Mouse (Mus musculus): ENCODE results near the gene Fndc3b. TPM values are rescaled to one million over a fixed set of nuclear protein-coding genes. Genes with fewer than 3 reads are reported as not detected.

Gene Fndc3b
- polyA plus RNA-seq, 1 experiment from 2014 or later = 14.9 TPM

DNA sequence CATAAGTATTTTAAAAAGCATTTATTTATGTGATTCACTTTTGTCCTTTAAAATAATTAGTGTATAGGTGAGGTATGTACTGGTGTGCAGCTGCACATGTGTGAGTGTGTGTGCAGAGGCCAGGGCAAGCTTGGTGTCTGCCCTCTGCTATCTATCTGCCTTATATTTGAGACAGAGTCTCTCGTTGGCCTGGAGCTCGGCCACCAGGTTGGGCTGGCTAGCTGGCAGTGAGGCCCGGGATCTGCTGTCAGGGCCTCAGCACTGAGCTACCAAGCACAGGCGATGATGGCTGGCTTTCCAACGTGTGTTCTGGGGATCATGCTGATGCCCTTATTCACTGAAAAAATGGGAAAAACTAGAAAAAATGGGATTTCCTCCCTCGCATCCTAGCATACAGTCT, 216.4 kb downstream of the Fndc3b start:
- Histone ChIP-seq H3K4me2 (ENCODE audit: low read depth, low read length) (no peak overlapping the region), H3K4me3 (ENCODE audit: low read depth, low read length) (no peak overlapping the region), H3K4me1 (ENCODE audit: insufficient read depth) (no peaks in the 10 kb centered on the region), H3K9me3 (ENCODE audit: low read length) (no peaks in the 10 kb centered on the region), H3K36me3 (replicated peaks; ENCODE audit: insufficient read depth, low read length) (peaks cover 57% of the 10 kb centered on the region), H3K27ac (ENCODE audit: low read depth) (no peak overlapping the region), H3K27me3 (ENCODE audit: insufficient read depth, low read length) (no peaks in the 10 kb centered on the region), H3K9ac (replicated peaks) (no peak overlapping the region)
- TF ChIP-seq CTCF (IDR thresholded peaks at IDR 0.05; ENCODE audit: low read depth) (no peak), EP300 (IDR thresholded peaks at IDR 0.05; ENCODE audit: low read depth) (no peak)
- DNase-seq = no peak
- ATAC-seq = no peak
- 77% methylated on average over 6 of the region's 6 CpGs for WGBS (ENCODE audit: insufficient replicate concordance)

- H3K9me3 ChIP-seq (ENCODE audit: low read length) = no peaks in the 10 kb centered on the region
- ATAC-seq = no peak
- H3K4me3 ChIP-seq (ENCODE audit: low read depth, low read length) = no peak overlapping the region
- TF ChIP-seq CTCF (IDR thresholded peaks at IDR 0.05; ENCODE audit: low read depth) = no peak
- no peak for TF ChIP-seq EP300 (IDR thresholded peaks at IDR 0.05; ENCODE audit: low read depth)
- no peak overlapping the region for H3K9ac ChIP-seq (replicated peaks)
- DNase-seq = no peak
- no peak overlapping the region for H3K4me2 ChIP-seq (ENCODE audit: low read depth, low read length)
- H3K27me3 ChIP-seq (ENCODE audit: insufficient read depth, low read length) = no peaks in the 10 kb centered on the region
- 83% methylated on average over 8 of the region's 8 CpGs for WGBS (ENCODE audit: insufficient replicate concordance)
- H3K36me3 ChIP-seq (replicated peaks; ENCODE audit: insufficient read depth, low read length) = peaks cover 59% of the 10 kb centered on the region
- no peaks in the 10 kb centered on the region for H3K4me1 ChIP-seq (ENCODE audit: insufficient read depth)
- H3K27ac ChIP-seq (ENCODE audit: low read depth) = no peak overlapping the region
Observed at GRCm38 (mm10) chr3:27494066-27494465, 217.0 kb downstream of the Fndc3b start.

GRCm38 (mm10) chr3:27491821-27492220, 219.3 kb downstream of the Fndc3b start:
- TF ChIP-seq EP300 (IDR thresholded peaks at IDR 0.05; ENCODE audit: low read depth) (no peak), CTCF (IDR thresholded peaks at IDR 0.05; ENCODE audit: low read depth) (no peak)
- H3K36me3 ChIP-seq (replicated peaks; ENCODE audit: insufficient read depth, low read length) = peaks cover 60% of the 10 kb centered on the region
- H3K27me3 ChIP-seq (ENCODE audit: insufficient read depth, low read length) = no peaks in the 10 kb centered on the region
- H3K9ac ChIP-seq (replicated peaks) = no peak overlapping the region
- no peak for DNase-seq
- H3K9me3 ChIP-seq (ENCODE audit: low read length) = no peaks in the 10 kb centered on the region
- no peak overlapping the region for H3K27ac ChIP-seq (ENCODE audit: low read depth)
- ATAC-seq = no peak
- no peak overlapping the region for H3K4me3 ChIP-seq (ENCODE audit: low read depth, low read length)
- H3K4me1 ChIP-seq (ENCODE audit: insufficient read depth) = no peaks in the 10 kb centered on the region
- no peak overlapping the region for H3K4me2 ChIP-seq (ENCODE audit: low read depth, low read length)
- WGBS (ENCODE audit: insufficient replicate concordance) = 82% methylated on average over 6 of the region's 6 CpGs

DNA sequence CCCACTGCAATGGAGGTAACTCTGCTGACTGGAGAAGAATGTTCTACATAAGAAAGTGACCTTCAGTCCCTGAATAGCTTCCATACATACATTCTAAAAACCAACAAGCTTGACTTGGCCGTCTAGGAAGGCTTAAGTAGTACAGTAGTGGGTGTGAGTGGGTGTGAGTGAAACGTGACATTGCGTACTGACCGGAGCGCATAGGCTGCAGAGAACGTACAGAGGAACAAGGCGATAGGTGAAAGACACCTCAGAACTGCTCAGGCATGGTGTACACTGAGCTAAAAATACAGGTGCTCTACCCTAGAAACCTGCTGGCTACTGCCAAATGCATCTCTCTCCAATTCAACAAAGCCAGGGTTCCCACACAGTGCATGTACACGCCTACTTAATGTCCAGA, 219.7 kb downstream of the Fndc3b start:
- no peak for TF ChIP-seq EP300 (IDR thresholded peaks at IDR 0.05; ENCODE audit: low read depth)
- no peak for TF ChIP-seq CTCF (IDR thresholded peaks at IDR 0.05; ENCODE audit: low read depth)
- H3K27me3 ChIP-seq (ENCODE audit: insufficient read depth, low read length) = no peaks in the 10 kb centered on the region
- H3K9ac ChIP-seq (replicated peaks) = no peak overlapping the region
- peaks cover 57% of the 10 kb centered on the region for H3K36me3 ChIP-seq (replicated peaks; ENCODE audit: insufficient read depth, low read length)
- no peak overlapping the region for H3K27ac ChIP-seq (ENCODE audit: low read depth)
- WGBS (ENCODE audit: insufficient replicate concordance) = 88% methylated on average over 8 of the region's 8 CpGs
- H3K4me2 ChIP-seq (ENCODE audit: low read depth, low read length) = no peak overlapping the region
- no peak for ATAC-seq
- H3K4me3 ChIP-seq (ENCODE audit: low read depth, low read length) = no peak overlapping the region
- DNase-seq = no peak
- H3K9me3 ChIP-seq (ENCODE audit: low read length) = no peaks in the 10 kb centered on the region
- H3K4me1 ChIP-seq (ENCODE audit: insufficient read depth) = no peaks in the 10 kb centered on the region

GRCm38 (mm10) chr3:27490891-27491290, 220.2 kb downstream of the Fndc3b start:
- DNase-seq (no peak), ATAC-seq (peak; percentile 40)
- Histone ChIP-seq H3K4me3 (ENCODE audit: low read depth, low read length) (no peak overlapping the region), H3K36me3 (replicated peaks; ENCODE audit: insufficient read depth, low read length) (peaks cover 55% of the 10 kb centered on the region), H3K9me3 (ENCODE audit: low read length) (no peaks in the 10 kb centered on the region), H3K9ac (replicated peaks) (no peak overlapping the region), H3K4me2 (ENCODE audit: low read depth, low read length) (no peak overlapping the region), H3K4me1 (ENCODE audit: insufficient read depth) (no peaks in the 10 kb centered on the region), H3K27ac (ENCODE audit: low read depth) (no peak overlapping the region), H3K27me3 (ENCODE audit: insufficient read depth, low read length) (no peaks in the 10 kb centered on the region)
- 77% methylated on average over 9 of the region's 9 CpGs for WGBS (ENCODE audit: insufficient replicate concordance)
- no peak for TF ChIP-seq CTCF (IDR thresholded peaks at IDR 0.05; ENCODE audit: low read depth)
- TF ChIP-seq EP300 (IDR thresholded peaks at IDR 0.05; ENCODE audit: low read depth) = no peak

DNA sequence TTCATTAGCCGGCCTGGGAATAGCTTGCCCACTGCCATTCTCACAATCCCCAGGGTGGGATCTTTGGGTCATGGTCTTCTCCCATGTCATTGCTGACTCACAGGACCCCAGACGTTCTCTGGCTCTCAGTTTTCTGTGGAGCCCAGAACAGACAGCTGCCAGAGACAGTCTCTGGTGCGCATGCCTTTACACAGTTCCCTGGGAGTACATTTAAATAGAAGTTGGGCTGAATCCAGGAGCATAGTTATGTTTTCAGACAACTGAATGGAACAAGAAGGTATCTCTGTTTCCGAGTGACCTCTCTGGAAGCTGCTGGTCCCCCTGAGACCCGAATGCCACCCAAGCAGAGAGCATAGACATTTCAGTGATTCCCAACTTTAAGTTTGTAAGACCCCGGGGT, 221.6 kb downstream of the Fndc3b start:
- DNase-seq = no peak
- Histone ChIP-seq H3K9ac (replicated peaks) (no peak overlapping the region), H3K9me3 (ENCODE audit: low read length) (no peaks in the 10 kb centered on the region), H3K27ac (ENCODE audit: low read depth) (no peak overlapping the region), H3K4me3 (ENCODE audit: low read depth, low read length) (no peak overlapping the region), H3K4me2 (ENCODE audit: low read depth, low read length) (no peak overlapping the region), H3K36me3 (replicated peaks; ENCODE audit: insufficient read depth, low read length) (peaks cover 60% of the 10 kb centered on the region), H3K27me3 (ENCODE audit: insufficient read depth, low read length) (no peaks in the 10 kb centered on the region), H3K4me1 (ENCODE audit: insufficient read depth) (no peaks in the 10 kb centered on the region)
- ATAC-seq = no peak
- TF ChIP-seq CTCF (IDR thresholded peaks at IDR 0.05; ENCODE audit: low read depth) = no peak
- no peak for TF ChIP-seq EP300 (IDR thresholded peaks at IDR 0.05; ENCODE audit: low read depth)
- WGBS (ENCODE audit: insufficient replicate concordance) = 77% methylated on average over 6 of the region's 6 CpGs

DNA sequence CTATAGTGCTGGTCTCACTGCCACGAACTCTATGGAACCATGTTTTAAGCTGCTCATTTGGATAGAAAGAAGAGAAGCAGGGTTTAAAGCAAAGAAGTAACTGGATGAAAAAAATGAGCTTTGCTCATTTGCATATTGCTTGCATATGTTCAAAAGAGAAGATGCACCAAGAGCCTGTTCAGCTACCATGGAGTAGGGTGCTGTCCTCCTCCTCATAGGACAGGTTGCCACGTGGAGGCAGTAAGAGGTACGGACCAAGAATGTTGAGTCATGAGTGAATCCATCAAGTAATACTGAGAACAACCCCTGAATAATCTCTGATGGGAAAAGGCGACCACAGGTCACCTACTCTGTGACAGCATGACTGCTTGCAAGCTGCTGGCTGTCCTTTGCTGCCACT, 226.0 kb downstream of the Fndc3b start:
- Histone ChIP-seq H3K4me3 (ENCODE audit: low read depth, low read length) (no peak overlapping the region), H3K27me3 (ENCODE audit: insufficient read depth, low read length) (no peaks in the 10 kb centered on the region), H3K4me2 (ENCODE audit: low read depth, low read length) (no peak overlapping the region), H3K9me3 (ENCODE audit: low read length) (no peaks in the 10 kb centered on the region), H3K9ac (replicated peaks) (no peak overlapping the region), H3K4me1 (ENCODE audit: insufficient read depth) (no peaks in the 10 kb centered on the region), H3K27ac (ENCODE audit: low read depth) (no peak overlapping the region), H3K36me3 (replicated peaks; ENCODE audit: insufficient read depth, low read length) (peaks cover 56% of the 10 kb centered on the region)
- TF ChIP-seq EP300 (IDR thresholded peaks at IDR 0.05; ENCODE audit: low read depth) (no peak), CTCF (IDR thresholded peaks at IDR 0.05; ENCODE audit: low read depth) (no peak)
- WGBS (ENCODE audit: insufficient replicate concordance) = 76% methylated on average over 4 of the region's 4 CpGs
- DNase-seq (no peak), ATAC-seq (no peak)

All from liver, postnatal 0 days (tissue).